Mouse (Mus musculus): Measurements from ENCODE around the gene Acer3. TPM values are rescaled to one million over a fixed set of nuclear protein-coding genes. Genes with fewer than 3 reads are reported as not detected.

Gene Acer3
- polyA plus RNA-seq, 1 experiment = 11.3 TPM

DNA sequence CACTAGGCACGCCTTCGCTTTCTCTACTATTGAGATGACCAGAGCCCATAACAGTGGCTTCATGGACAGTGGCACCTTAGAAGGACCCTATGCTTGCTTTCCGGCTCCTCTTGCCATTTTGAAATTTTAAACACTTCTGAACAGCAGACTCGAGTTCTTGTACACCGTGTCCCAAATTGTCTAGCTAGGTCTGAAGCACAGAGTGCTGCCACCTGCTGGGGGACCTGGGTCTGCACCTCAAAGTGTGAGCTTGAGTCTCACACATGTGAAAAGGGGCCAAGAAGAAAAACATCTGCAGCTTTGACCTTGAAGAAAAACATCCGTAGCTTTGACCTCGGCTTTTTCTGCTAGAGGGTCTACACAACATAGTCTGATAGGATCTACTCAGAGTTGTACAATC lies 27.0 kb upstream of the Acer3 start:
- Histone ChIP-seq H3K27me3 (ENCODE audit: control insufficient read depth, insufficient read depth, low read length) (no peaks in the 10 kb centered on the region), H3K27ac (ENCODE audit: control insufficient read depth, insufficient read depth, low read depth, low read length) (no peak overlapping the region), H3K4me1 (ENCODE audit: control insufficient read depth, insufficient read depth, low read length) (peaks cover 5% of the 10 kb centered on the region), H3K36me3 (ENCODE audit: control insufficient read depth, insufficient read depth, low read length) (no peaks in the 10 kb centered on the region), H3K4me3 (ENCODE audit: control insufficient read depth, low read depth, low read length) (peak overlapping the region; percentile 1)
- no peak for TF ChIP-seq POLR2A (IDR thresholded peaks at IDR 0.05; ENCODE audit: control insufficient read depth, low read depth, low read length)
- peak; percentile 67; the same call in 1 of the 2 replicates for TF ChIP-seq CTCF (IDR thresholded peaks at IDR 0.05; ENCODE audit: control insufficient read depth, insufficient read depth, insufficient replicate concordance, low read depth, low read length)

DNA sequence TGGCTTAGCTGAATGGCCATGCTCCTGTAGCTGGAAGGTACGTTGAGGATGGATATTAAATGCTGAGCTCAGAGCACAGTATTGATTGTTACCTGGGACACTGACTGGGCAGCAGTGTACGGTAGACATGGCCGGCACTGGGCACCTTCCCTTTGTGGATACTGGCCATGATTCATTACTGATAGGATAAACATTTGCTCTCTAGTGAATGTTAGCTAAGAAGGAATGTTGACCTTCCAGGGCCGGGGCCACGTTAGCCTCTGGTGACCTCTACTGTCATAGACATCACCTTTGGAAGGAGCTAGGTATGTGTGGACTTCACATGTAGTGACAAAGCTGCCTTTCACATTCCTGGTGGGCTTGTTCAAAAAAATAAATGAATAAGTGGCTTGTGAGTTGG lies 26.5 kb upstream of the Acer3 start:
- H3K27me3 ChIP-seq (ENCODE audit: control insufficient read depth, insufficient read depth, low read length) = no peaks in the 10 kb centered on the region
- no peaks in the 10 kb centered on the region for H3K36me3 ChIP-seq (ENCODE audit: control insufficient read depth, insufficient read depth, low read length)
- H3K4me1 ChIP-seq (ENCODE audit: control insufficient read depth, insufficient read depth, low read length) = peaks cover 5% of the 10 kb centered on the region
- H3K4me3 ChIP-seq (ENCODE audit: control insufficient read depth, low read depth, low read length) = peak overlapping the region; percentile 62
- no peak overlapping the region for H3K27ac ChIP-seq (ENCODE audit: control insufficient read depth, insufficient read depth, low read depth, low read length)
- no peak for TF ChIP-seq POLR2A (IDR thresholded peaks at IDR 0.05; ENCODE audit: control insufficient read depth, low read depth, low read length)
- TF ChIP-seq CTCF (IDR thresholded peaks at IDR 0.05; ENCODE audit: control insufficient read depth, insufficient read depth, insufficient replicate concordance, low read depth, low read length) = no peak

GRCm38 (mm10) chr7:98345036-98345435 lies 24.0 kb upstream of the Acer3 start:
- peaks cover 8% of the 10 kb centered on the region for H3K4me1 ChIP-seq (ENCODE audit: control insufficient read depth, insufficient read depth, low read length)
- no peak overlapping the region for H3K4me3 ChIP-seq (ENCODE audit: control insufficient read depth, low read depth, low read length)
- H3K36me3 ChIP-seq (ENCODE audit: control insufficient read depth, insufficient read depth, low read length) = no peaks in the 10 kb centered on the region
- TF ChIP-seq POLR2A (IDR thresholded peaks at IDR 0.05; ENCODE audit: control insufficient read depth, low read depth, low read length) = no peak
- TF ChIP-seq CTCF (IDR thresholded peaks at IDR 0.05; ENCODE audit: control insufficient read depth, insufficient read depth, insufficient replicate concordance, low read depth, low read length) = no peak
- H3K27ac ChIP-seq (ENCODE audit: control insufficient read depth, insufficient read depth, low read depth, low read length) = no peak overlapping the region
- H3K27me3 ChIP-seq (ENCODE audit: control insufficient read depth, insufficient read depth, low read length) = no peaks in the 10 kb centered on the region

DNA sequence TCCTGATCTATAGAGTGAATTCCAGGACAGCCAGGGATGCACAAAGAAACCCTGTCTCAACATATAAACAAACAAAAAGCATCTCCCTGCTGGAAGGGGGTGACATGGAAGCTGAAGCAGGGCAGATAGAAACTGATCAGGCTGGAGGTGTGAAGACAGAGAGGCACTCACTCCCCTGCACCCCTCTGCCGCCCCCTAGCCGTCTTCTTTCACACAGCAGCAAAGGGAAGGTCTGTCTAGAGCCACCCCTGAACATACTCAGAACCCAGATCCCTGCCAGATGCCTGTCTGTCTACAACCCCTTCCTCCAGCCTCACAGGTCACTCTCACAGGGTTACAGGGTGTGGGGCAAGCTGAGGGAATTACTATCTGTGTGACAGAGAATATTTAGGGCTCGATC lies 23.4 kb upstream of the Acer3 start:
- H3K27me3 ChIP-seq (ENCODE audit: control insufficient read depth, insufficient read depth, low read length) = no peaks in the 10 kb centered on the region
- peaks cover 8% of the 10 kb centered on the region for H3K4me1 ChIP-seq (ENCODE audit: control insufficient read depth, insufficient read depth, low read length)
- TF ChIP-seq POLR2A (IDR thresholded peaks at IDR 0.05; ENCODE audit: control insufficient read depth, low read depth, low read length) (no peak), CTCF (IDR thresholded peaks at IDR 0.05; ENCODE audit: control insufficient read depth, insufficient read depth, insufficient replicate concordance, low read depth, low read length) (peak; percentile 32; the same call in 1 of the 2 replicates)
- H3K4me3 ChIP-seq (ENCODE audit: control insufficient read depth, low read depth, low read length) = no peak overlapping the region
- no peak overlapping the region for H3K27ac ChIP-seq (ENCODE audit: control insufficient read depth, insufficient read depth, low read depth, low read length)
- no peaks in the 10 kb centered on the region for H3K36me3 ChIP-seq (ENCODE audit: control insufficient read depth, insufficient read depth, low read length)

DNA sequence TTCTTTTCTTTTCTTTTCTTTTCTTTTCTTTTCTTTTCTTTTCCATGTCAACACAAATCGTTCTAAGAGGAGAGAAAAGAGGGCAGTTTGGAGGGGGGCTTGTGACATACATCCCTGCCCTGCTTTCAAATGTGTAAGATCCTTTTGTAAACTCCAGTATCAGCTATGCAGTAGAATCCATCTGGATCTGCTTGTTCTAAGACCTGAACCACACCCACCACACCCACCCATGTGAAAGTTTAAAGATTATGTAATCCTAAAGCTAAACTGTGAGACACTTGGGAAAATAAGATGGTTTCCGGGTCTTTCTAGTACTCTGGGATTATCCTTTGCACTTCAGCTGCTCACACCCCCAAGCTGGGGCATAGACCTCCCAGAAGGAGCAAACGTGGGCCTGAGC lies 21.2 kb upstream of the Acer3 start:
- no peaks in the 10 kb centered on the region for H3K27me3 ChIP-seq (ENCODE audit: control insufficient read depth, insufficient read depth, low read length)
- H3K4me1 ChIP-seq (ENCODE audit: control insufficient read depth, insufficient read depth, low read length) = peaks cover 8% of the 10 kb centered on the region
- H3K4me3 ChIP-seq (ENCODE audit: control insufficient read depth, low read depth, low read length) = no peak overlapping the region
- TF ChIP-seq POLR2A (IDR thresholded peaks at IDR 0.05; ENCODE audit: control insufficient read depth, low read depth, low read length) (no peak), CTCF (IDR thresholded peaks at IDR 0.05; ENCODE audit: control insufficient read depth, insufficient read depth, insufficient replicate concordance, low read depth, low read length) (no peak)
- no peaks in the 10 kb centered on the region for H3K36me3 ChIP-seq (ENCODE audit: control insufficient read depth, insufficient read depth, low read length)
- no peak overlapping the region for H3K27ac ChIP-seq (ENCODE audit: control insufficient read depth, insufficient read depth, low read depth, low read length)

DNA sequence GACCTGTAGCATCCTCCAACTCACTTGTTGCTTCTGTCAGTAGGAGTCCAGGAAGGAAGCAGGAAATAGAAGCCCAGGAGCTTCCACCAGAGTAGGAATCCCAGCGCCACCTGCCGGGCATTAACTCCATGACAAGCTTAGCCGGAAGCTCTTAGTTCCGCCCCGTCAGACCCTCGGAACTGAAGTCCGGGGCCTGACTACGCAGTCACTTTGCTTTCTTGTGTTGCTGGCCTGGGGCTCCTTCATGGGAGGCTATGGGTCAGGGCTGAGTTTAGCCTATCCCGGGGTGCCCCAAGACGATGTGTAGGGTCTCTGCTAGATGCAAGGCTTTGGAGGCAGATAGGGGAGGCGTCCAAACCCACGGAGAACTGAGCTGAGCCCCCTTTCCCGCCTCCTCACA lies 20.5 kb upstream of the Acer3 start:
- peak; percentile 75 for TF ChIP-seq CTCF (IDR thresholded peaks at IDR 0.05; ENCODE audit: control insufficient read depth, insufficient read depth, insufficient replicate concordance, low read depth, low read length)
- TF ChIP-seq POLR2A (IDR thresholded peaks at IDR 0.05; ENCODE audit: control insufficient read depth, low read depth, low read length) = no peak
- Histone ChIP-seq H3K4me3 (ENCODE audit: control insufficient read depth, low read depth, low read length) (peak overlapping the region; percentile 86), H3K36me3 (ENCODE audit: control insufficient read depth, insufficient read depth, low read length) (no peaks in the 10 kb centered on the region), H3K4me1 (ENCODE audit: control insufficient read depth, insufficient read depth, low read length) (peaks cover 8% of the 10 kb centered on the region), H3K27me3 (ENCODE audit: control insufficient read depth, insufficient read depth, low read length) (no peaks in the 10 kb centered on the region), H3K27ac (ENCODE audit: control insufficient read depth, insufficient read depth, low read depth, low read length) (no peak overlapping the region)

- TF ChIP-seq POLR2A (IDR thresholded peaks at IDR 0.05; ENCODE audit: control insufficient read depth, low read depth, low read length) (no peak), CTCF (IDR thresholded peaks at IDR 0.05; ENCODE audit: control insufficient read depth, insufficient read depth, insufficient replicate concordance, low read depth, low read length) (no peak)
Measured at GRCm38 (mm10) chr7:98340343-98340742, 19.3 kb upstream of the Acer3 start.

GRCm38 (mm10) chr7:98333987-98334386 lies 13.0 kb upstream of the Acer3 start:
- Histone ChIP-seq H3K27ac (ENCODE audit: control insufficient read depth, insufficient read depth, low read depth, low read length) (no peak overlapping the region), H3K4me1 (ENCODE audit: control insufficient read depth, insufficient read depth, low read length) (no peaks in the 10 kb centered on the region), H3K27me3 (ENCODE audit: control insufficient read depth, insufficient read depth, low read length) (no peaks in the 10 kb centered on the region), H3K36me3 (ENCODE audit: control insufficient read depth, insufficient read depth, low read length) (no peaks in the 10 kb centered on the region), H3K4me3 (ENCODE audit: control insufficient read depth, low read depth, low read length) (no peak overlapping the region)
- TF ChIP-seq POLR2A (IDR thresholded peaks at IDR 0.05; ENCODE audit: control insufficient read depth, low read depth, low read length) (no peak), CTCF (IDR thresholded peaks at IDR 0.05; ENCODE audit: control insufficient read depth, insufficient read depth, insufficient replicate concordance, low read depth, low read length) (no peak)

More at GRCm38 (mm10) chr7:98340343-98340742, 19.3 kb upstream of the Acer3 start:
- Histone ChIP-seq H3K36me3 (ENCODE audit: control insufficient read depth, insufficient read depth, low read length) (no peaks in the 10 kb centered on the region), H3K4me3 (ENCODE audit: control insufficient read depth, low read depth, low read length) (no peak overlapping the region), H3K27ac (ENCODE audit: control insufficient read depth, insufficient read depth, low read depth, low read length) (no peak overlapping the region), H3K27me3 (ENCODE audit: control insufficient read depth, insufficient read depth, low read length) (no peaks in the 10 kb centered on the region), H3K4me1 (ENCODE audit: control insufficient read depth, insufficient read depth, low read length) (peaks cover 8% of the 10 kb centered on the region)

All from testis, adult 2 months (tissue).